In the genomic region with DNA sequence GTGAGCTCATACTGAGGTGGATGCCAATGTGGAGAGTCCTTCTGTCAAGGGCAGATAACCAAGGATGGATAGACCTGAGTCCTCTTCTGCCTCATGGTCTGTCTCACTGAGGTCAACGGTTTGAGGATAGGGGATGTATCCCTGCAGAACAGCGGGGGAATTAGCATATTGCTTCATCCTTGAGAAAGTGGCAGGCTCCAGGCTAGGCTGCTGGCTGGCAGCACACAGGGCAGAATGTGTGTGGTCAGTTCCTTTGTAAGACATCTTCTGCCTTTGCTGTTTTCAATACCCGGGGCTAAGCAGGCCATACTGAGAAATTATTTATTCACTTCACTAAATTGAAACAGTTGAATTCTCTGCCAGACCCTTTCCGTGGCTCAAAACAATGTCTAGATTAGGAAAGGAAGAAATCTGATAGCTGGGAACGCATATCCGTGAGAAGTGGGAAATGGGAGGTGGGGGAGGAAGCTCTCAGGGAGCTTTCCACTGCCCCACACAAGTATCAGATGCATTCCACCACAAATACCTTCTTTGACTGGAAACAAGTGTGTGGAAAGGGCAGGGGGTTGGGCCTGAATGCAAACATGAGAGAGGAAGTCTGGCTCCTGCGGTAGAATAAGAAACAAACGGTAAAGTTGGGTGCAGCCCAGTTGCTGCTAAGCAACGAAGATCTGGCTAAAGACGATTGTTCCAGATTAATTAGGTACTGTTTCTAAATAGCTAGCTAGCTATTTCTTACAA, we compare ENCODE assay signal across 8 mouse cellular contexts. TPM values are rescaled to one million over a fixed set of nuclear protein-coding genes. Genes with fewer than 3 reads are reported as not detected.
DNase-seq lines count a peak whose midpoint lies in the region; ATAC-seq lines count a peak whose summit lies in the region.

No protein-coding gene starts in this region.

- H3K27ac ChIP-seq in limb, embryonic 13.5 days: peak overlapping the region; percentile 69

- ATAC-seq in granulocyte monocyte progenitor cell, adult 5-6 weeks (replicated peaks; ENCODE audit: poor library complexity, severe bottlenecking): peak; percentile 95
- ATAC-seq in limb, embryonic 13.5 days (ENCODE audit: low FRiP score, low read depth): peak; percentile 57; the same call in 1 of the 2 replicates

- no peaks in the 10 kb centered on the region for H3K27me3 ChIP-seq in limb, embryonic 13.5 days

- no peaks in the 10 kb centered on the region for H3K9me3 ChIP-seq in limb, embryonic 13.5 days

- H3K4me2 ChIP-seq in limb, embryonic 13.5 days (replicated peaks): peak overlapping the region; percentile 21

- peaks cover 30% of the 10 kb centered on the region for H3K4me1 ChIP-seq in limb, embryonic 13.5 days

- peak; percentile 67 to 77 for DNase-seq in right cerebral cortex, postnatal 10 days (ENCODE audit: low spot score in 2 of 2)
- DNase-seq in right cerebral cortex, postnatal 14 days: no peak
- DNase-seq in right cerebral cortex, postnatal 4 days: peak; percentile 16
- DNase-seq in urinary bladder, postnatal 10 days (ENCODE audit: low spot score): no peak
- DNase-seq in adrenal gland, postnatal 10 days: no peak
- no peak for DNase-seq in ovary, postnatal 14 days (ENCODE audit: low spot score)

- H3K9ac ChIP-seq in limb, embryonic 13.5 days: no peak overlapping the region

- H3K4me3 ChIP-seq in limb, embryonic 13.5 days: no peak overlapping the region

- no peaks in the 10 kb centered on the region for H3K36me3 ChIP-seq in limb, embryonic 13.5 days

- WGBS in limb, embryonic 13.5 days: 32% methylated on average over 10 of the region's 10 CpGs

RNA-seq across cellular contexts. Expression of gene Optc, which starts 44.4 kb away (rescaled TPM):
- total RNA-seq in granulocyte monocyte progenitor cell, adult 5-6 weeks (2014; fragmentation: Nextera tagmentation): 1.2 TPM in 1 of 2 replicates, not detected in the other
- not detected in 2 replicates for total RNA-seq in granulocyte monocyte progenitor cell, adult 5-6 weeks (2017)
- 0.74 and 0.81 TPM in 2 replicates for polyA plus RNA-seq in limb, embryonic 13.5 days (2015; fragmentation: Nextera tagmentation; extraction: Ambion mirVana)
- 1 to 10 TPM; 1.7 to 2.5 TPM for total RNA-seq in adrenal gland, postnatal 10 days (2021)

RNA-seq across cellular contexts. Expression of gene Prelp, which starts 57.8 kb away (rescaled TPM):
- not detected in 2 replicates for total RNA-seq in granulocyte monocyte progenitor cell, adult 5-6 weeks (2014; fragmentation: Nextera tagmentation)
- total RNA-seq in granulocyte monocyte progenitor cell, adult 5-6 weeks (2017): not detected in 2 replicates
- polyA plus RNA-seq in limb, embryonic 13.5 days (2015; fragmentation: Nextera tagmentation; extraction: Ambion mirVana): 9.9 and 10.6 TPM in 2 replicates
- 10 to 100 TPM; 56.9 to 74.1 TPM for total RNA-seq in adrenal gland, postnatal 10 days (2021)

Comparison
In these comparisons a context has a peak if more than half of its experiments do, and no peak if none do; other contexts are left out.
1. DNase-seq: peak in right cerebral cortex, postnatal 10 days (2 of 2) and right cerebral cortex, postnatal 4 days (single experiment); none in right cerebral cortex, postnatal 14 days (single experiment), urinary bladder, postnatal 10 days (single experiment), adrenal gland, postnatal 10 days (single experiment) and ovary, postnatal 14 days (single experiment).
2. RNA of gene Prelp, which starts 57.8 kb away (total RNA-seq): 56.9 to 74.1 TPM in adrenal gland, postnatal 10 days; not detected in granulocyte monocyte progenitor cell, adult 5-6 weeks; every median in the first group is over 10 times any median in the second.